Mouse (Mus musculus): ENCODE results near the gene Kat2a. TPM values are rescaled to one million over a fixed set of nuclear protein-coding genes. Genes with fewer than 3 reads are reported as not detected.

The Kat2a gene
- total and polyA plus RNA-seq, 3 experiments, result 18.8 to 94.2 (median 46.8) TPM

DNA sequence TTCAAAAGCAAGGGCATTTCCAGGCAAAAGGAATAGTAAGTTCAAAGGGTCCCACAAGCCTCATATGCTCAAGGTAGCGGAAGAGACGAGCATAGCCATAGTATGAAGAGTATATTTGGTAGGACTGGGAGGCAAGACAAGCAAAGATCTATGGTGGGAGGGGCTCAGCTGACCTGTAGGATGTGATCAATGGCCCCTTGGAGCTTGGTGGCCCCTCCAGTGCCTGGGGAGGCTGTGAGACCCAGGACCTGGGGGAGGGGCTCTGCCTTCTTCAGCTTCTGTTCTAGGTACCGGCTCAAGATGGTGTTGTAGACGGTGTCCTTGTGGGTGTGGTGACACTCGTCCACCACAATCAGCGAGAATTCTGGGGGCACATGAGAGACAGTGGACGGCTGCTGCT, 9.4 kb downstream of the Kat2a start:
- DNase-seq (ENCODE audit: low spot score), result no peak
- no peak for ATAC-seq (ENCODE audit: extremely low read depth, insufficient number of reproducible peaks, low FRiP score, poor library complexity, severe bottlenecking)
- H3K4me1 ChIP-seq (ENCODE audit: insufficient read depth, low read depth, low read length), result peaks cover 40% of the 10 kb centered on the region
- peak overlapping the region; percentile 55; the same call in 1 of the 2 replicates for H3K4me3 ChIP-seq (ENCODE audit: low read depth, low read length)
- no peaks in the 10 kb centered on the region; the same call in 1 of the 2 replicates for H3K27me3 ChIP-seq (ENCODE audit: insufficient read depth, low read length)
- no peaks in the 10 kb centered on the region for H3K9me3 ChIP-seq (replicated peaks)
- peaks cover 75% of the 10 kb centered on the region for H3K36me3 ChIP-seq (replicated peaks)
- TF ChIP-seq TAL1 (conservative IDR thresholded peaks at IDR 0.05; ENCODE audit: low read depth, low read length) (no peak), GATA2 (IDR thresholded peaks at IDR 0.05; ENCODE audit: borderline replicate concordance, low read depth, low read length) (no peak), GATA1 (IDR thresholded peaks at IDR 0.05; ENCODE audit: borderline replicate concordance, low read length) (no peak), POLR2AphosphoS5 (IDR thresholded peaks at IDR 0.05; ENCODE audit: insufficient replicate concordance, low read depth, low read length) (no peak), CTCF (IDR thresholded peaks at IDR 0.05; ENCODE audit: low read depth, low read length) (no peak)

DNA sequence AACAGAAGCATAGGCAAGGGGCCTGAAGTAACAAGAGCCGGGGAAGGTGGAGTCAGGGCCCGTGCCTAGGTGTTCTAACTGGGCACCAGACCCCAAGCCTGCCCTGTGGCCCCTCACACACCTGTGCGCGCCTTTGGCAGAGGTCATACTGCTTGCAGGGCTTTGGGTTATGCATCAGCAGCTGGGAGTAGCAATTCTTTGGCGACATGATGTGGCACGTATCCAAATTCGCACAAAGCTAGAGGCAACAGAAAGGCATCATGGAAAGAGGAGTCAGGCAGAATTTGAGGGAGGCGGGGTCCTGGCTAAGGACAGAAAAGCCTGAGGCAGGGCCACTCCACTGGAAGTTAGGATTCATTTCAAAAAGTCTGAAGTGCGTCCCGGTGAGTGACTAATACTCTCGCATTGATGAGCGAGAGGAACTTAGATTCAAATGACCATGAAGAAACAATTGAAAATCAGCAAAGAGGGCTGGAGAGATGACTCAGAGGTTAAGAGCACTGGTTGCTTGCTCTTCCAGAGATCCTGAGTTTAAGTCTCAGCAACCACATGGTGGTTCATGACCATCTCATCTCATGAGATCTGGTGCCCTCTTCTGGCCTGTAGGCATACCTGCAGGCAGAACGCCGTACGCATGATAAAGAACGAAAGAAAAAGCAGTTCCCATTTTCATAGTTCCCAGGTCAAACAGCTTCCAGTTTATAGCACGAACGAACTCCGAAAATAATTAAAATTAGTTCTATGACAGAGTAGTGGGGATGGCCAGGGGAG, 10.0 kb downstream of the Kat2a start:
- Histone ChIP-seq H3K4me1 (ENCODE audit: insufficient read depth, low read depth, low read length) (peaks cover 40% of the 10 kb centered on the region), H3K27me3 (ENCODE audit: insufficient read depth, low read length) (no peaks in the 10 kb centered on the region; the same call in 1 of the 2 replicates), H3K4me3 (ENCODE audit: low read depth, low read length) (peak overlapping the region; percentile 55; the same call in 1 of the 2 replicates), H3K36me3 (replicated peaks) (peaks cover 71% of the 10 kb centered on the region), H3K9me3 (replicated peaks) (no peaks in the 10 kb centered on the region)
- peak; percentile 47 for DNase-seq (ENCODE audit: low spot score)
- ATAC-seq (ENCODE audit: extremely low read depth, insufficient number of reproducible peaks, low FRiP score, poor library complexity, severe bottlenecking), result no peak
- TF ChIP-seq CTCF (IDR thresholded peaks at IDR 0.05; ENCODE audit: low read depth, low read length), result peak; percentile 71
- TF ChIP-seq GATA2 (IDR thresholded peaks at IDR 0.05; ENCODE audit: borderline replicate concordance, low read depth, low read length), result no peak

DNA sequence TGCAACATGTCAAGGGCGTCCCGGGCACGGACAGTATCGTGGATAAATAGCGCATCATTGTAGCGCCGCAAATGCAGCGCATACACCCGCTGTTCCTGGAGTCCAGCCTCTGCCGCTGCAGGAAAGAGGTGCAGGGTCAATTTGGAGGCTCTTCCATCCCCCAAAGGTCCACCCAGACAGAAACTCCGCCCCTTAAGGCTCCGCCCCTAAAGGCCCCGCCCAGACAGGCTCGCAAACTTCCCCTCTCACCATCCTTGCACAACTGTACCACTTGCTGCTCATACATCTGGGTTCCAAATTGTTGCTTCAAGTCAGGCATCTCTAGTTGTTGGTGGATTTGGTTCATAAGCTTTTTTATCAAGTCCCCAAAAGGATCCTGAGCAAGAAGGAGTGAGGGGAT, 11.0 kb downstream of the Kat2a start:
- no peak overlapping the region for H3K4me3 ChIP-seq (ENCODE audit: low read depth, low read length)
- H3K36me3 ChIP-seq (replicated peaks), result peaks cover 63% of the 10 kb centered on the region
- no peak for DNase-seq (ENCODE audit: low spot score)
- peaks cover 40% of the 10 kb centered on the region for H3K4me1 ChIP-seq (ENCODE audit: insufficient read depth, low read depth, low read length)
- TF ChIP-seq TAL1 (conservative IDR thresholded peaks at IDR 0.05; ENCODE audit: low read depth, low read length) (no peak), GATA2 (IDR thresholded peaks at IDR 0.05; ENCODE audit: borderline replicate concordance, low read depth, low read length) (no peak), CTCF (IDR thresholded peaks at IDR 0.05; ENCODE audit: low read depth, low read length) (no peak), GATA1 (IDR thresholded peaks at IDR 0.05; ENCODE audit: borderline replicate concordance, low read length) (no peak), POLR2AphosphoS5 (IDR thresholded peaks at IDR 0.05; ENCODE audit: insufficient replicate concordance, low read depth, low read length) (no peak)
- H3K9me3 ChIP-seq (replicated peaks), result no peaks in the 10 kb centered on the region
- no peak for ATAC-seq (ENCODE audit: extremely low read depth, insufficient number of reproducible peaks, low FRiP score, poor library complexity, severe bottlenecking)
- H3K27me3 ChIP-seq (ENCODE audit: insufficient read depth, low read length), result no peaks in the 10 kb centered on the region; the same call in 1 of the 2 replicates

DNA sequence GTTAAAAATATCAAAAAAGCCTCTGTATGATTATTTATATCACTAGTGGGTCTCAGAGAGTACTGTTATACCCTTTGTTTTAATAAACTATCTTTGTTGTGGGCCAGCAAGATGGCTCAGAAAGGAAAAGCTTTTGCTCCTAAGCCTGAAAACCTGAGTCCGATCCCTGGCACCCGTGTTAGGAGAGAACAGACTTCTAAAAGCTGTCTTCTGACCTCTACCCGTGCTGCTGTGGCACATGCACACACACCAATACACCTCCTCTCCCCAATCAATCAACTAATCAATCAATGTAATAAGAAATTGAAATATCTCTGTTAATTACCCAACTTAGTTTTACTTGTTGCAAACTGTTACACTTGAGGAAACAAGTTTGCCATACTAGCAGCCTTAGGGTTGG, 11.6 kb downstream of the Kat2a start:
- Histone ChIP-seq H3K4me3 (ENCODE audit: low read depth, low read length) (no peak overlapping the region), H3K9me3 (replicated peaks) (no peaks in the 10 kb centered on the region), H3K4me1 (ENCODE audit: insufficient read depth, low read depth, low read length) (peaks cover 37% of the 10 kb centered on the region), H3K36me3 (replicated peaks) (peaks cover 60% of the 10 kb centered on the region), H3K27me3 (ENCODE audit: insufficient read depth, low read length) (no peaks in the 10 kb centered on the region; the same call in 1 of the 2 replicates)
- TF ChIP-seq CTCF (IDR thresholded peaks at IDR 0.05; ENCODE audit: low read depth, low read length) (no peak), GATA1 (IDR thresholded peaks at IDR 0.05; ENCODE audit: borderline replicate concordance, low read length) (no peak), GATA2 (IDR thresholded peaks at IDR 0.05; ENCODE audit: borderline replicate concordance, low read depth, low read length) (no peak), TAL1 (conservative IDR thresholded peaks at IDR 0.05; ENCODE audit: low read depth, low read length) (no peak), POLR2AphosphoS5 (IDR thresholded peaks at IDR 0.05; ENCODE audit: insufficient replicate concordance, low read depth, low read length) (no peak)
- no peak for ATAC-seq (ENCODE audit: extremely low read depth, insufficient number of reproducible peaks, low FRiP score, poor library complexity, severe bottlenecking)
- no peak for DNase-seq (ENCODE audit: low spot score)

DNA sequence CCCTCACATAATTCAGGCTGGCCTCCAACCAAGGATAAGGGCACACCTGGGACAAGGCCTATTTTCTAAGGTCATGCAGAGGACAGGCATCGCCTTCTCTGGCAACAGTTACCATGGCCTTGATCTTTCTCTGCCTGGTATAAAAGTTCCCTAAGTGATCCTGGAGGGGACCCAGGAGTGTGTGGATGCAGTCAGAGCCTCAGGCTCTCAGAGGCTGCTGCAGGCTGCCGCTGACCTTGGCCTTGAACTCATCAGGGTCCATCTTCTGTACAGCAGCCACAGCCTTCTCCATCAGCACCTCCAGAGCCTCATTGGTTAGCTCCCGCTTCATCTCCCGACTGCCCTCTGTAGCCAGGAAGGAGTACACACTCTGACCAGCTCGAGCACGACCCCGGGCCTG, 14.3 kb downstream of the Kat2a start:
- H3K27me3 ChIP-seq (ENCODE audit: insufficient read depth, low read length), result peaks cover 7% of the 10 kb centered on the region
- H3K9me3 ChIP-seq (replicated peaks), result no peaks in the 10 kb centered on the region
- ATAC-seq (ENCODE audit: extremely low read depth, insufficient number of reproducible peaks, low FRiP score, poor library complexity, severe bottlenecking), result no peak
- no peak for DNase-seq (ENCODE audit: low spot score)
- H3K4me1 ChIP-seq (ENCODE audit: insufficient read depth, low read depth, low read length), result peaks cover 19% of the 10 kb centered on the region
- no peak overlapping the region for H3K4me3 ChIP-seq (ENCODE audit: low read depth, low read length)
- TF ChIP-seq CTCF (IDR thresholded peaks at IDR 0.05; ENCODE audit: low read depth, low read length), result no peak
- no peak for TF ChIP-seq POLR2AphosphoS5 (IDR thresholded peaks at IDR 0.05; ENCODE audit: insufficient replicate concordance, low read depth, low read length)
- no peak for TF ChIP-seq TAL1 (conservative IDR thresholded peaks at IDR 0.05; ENCODE audit: low read depth, low read length)
- no peak for TF ChIP-seq GATA2 (IDR thresholded peaks at IDR 0.05; ENCODE audit: borderline replicate concordance, low read depth, low read length)
- no peak for TF ChIP-seq GATA1 (IDR thresholded peaks at IDR 0.05; ENCODE audit: borderline replicate concordance, low read length)
- H3K36me3 ChIP-seq (replicated peaks), result peaks cover 33% of the 10 kb centered on the region

DNA sequence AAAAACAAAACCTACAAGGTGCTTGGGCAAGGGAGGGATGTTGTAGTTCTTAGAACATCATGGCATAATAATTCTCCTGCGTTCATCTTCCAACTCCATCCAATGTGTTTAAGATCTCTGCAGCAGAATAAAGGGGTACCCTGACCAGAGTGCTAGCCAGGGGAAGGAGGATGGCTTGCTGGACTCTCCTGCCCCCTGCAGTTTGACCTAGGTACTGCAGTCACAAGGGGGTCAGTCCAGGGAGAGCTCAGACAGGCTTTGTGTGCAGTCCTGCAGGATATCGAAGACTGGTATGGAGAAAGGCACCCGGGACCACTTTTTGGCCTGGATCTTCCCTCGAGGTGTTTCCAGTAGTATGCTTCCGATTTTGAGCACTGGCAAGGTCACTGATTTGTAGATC, 17.3 kb downstream of the Kat2a start:
- Histone ChIP-seq H3K9me3 (replicated peaks) (no peaks in the 10 kb centered on the region), H3K36me3 (replicated peaks) (peaks cover 21% of the 10 kb centered on the region), H3K27me3 (ENCODE audit: insufficient read depth, low read length) (peaks cover 35% of the 10 kb centered on the region), H3K4me1 (ENCODE audit: insufficient read depth, low read depth, low read length) (peaks cover 11% of the 10 kb centered on the region), H3K4me3 (ENCODE audit: low read depth, low read length) (no peak overlapping the region)
- TF ChIP-seq TAL1 (conservative IDR thresholded peaks at IDR 0.05; ENCODE audit: low read depth, low read length) (no peak), GATA2 (IDR thresholded peaks at IDR 0.05; ENCODE audit: borderline replicate concordance, low read depth, low read length) (no peak), POLR2AphosphoS5 (IDR thresholded peaks at IDR 0.05; ENCODE audit: insufficient replicate concordance, low read depth, low read length) (no peak), CTCF (IDR thresholded peaks at IDR 0.05; ENCODE audit: low read depth, low read length) (peak; percentile 91), GATA1 (IDR thresholded peaks at IDR 0.05; ENCODE audit: borderline replicate concordance, low read length) (no peak)
- ATAC-seq (ENCODE audit: extremely low read depth, insufficient number of reproducible peaks, low FRiP score, poor library complexity, severe bottlenecking) (no peak), DNase-seq (ENCODE audit: low spot score) (peak; percentile 64)
